Mouse (Mus musculus): Measurements from ENCODE around the gene Ubr3. TPM values are rescaled to one million over a fixed set of nuclear protein-coding genes. Genes with fewer than 3 reads are reported as not detected.

Gene Ubr3
- total RNA-seq, 1 experiment from 2014 or later, result 101 TPM

- ATAC-seq (ENCODE audit: extremely low read depth, insufficient number of reproducible peaks, low FRiP score, poor library complexity, severe bottlenecking), result no peak
Observed at GRCm38 (mm10) chr2:70000316-70000715, 103.3 kb downstream of the Ubr3 start.

GRCm38 (mm10) chr2:70006492-70006891 is 109.4 kb downstream of the Ubr3 start:
- no peak for ATAC-seq (ENCODE audit: extremely low read depth, insufficient number of reproducible peaks, low FRiP score, poor library complexity, severe bottlenecking)

- ATAC-seq (ENCODE audit: extremely low read depth, insufficient number of reproducible peaks, low FRiP score, poor library complexity, severe bottlenecking), result no peak
Observed at GRCm38 (mm10) chr2:70012941-70013340, 115.9 kb downstream of the Ubr3 start.

GRCm38 (mm10) chr2:70018236-70018635 is 121.2 kb downstream of the Ubr3 start:
- ATAC-seq (ENCODE audit: extremely low read depth, insufficient number of reproducible peaks, low FRiP score, poor library complexity, severe bottlenecking), result no peak

- no peak for ATAC-seq (ENCODE audit: extremely low read depth, insufficient number of reproducible peaks, low FRiP score, poor library complexity, severe bottlenecking)
Observed at GRCm38 (mm10) chr2:70024454-70024853, 127.4 kb downstream of the Ubr3 start.

GRCm38 (mm10) chr2:70025711-70026110 is 128.7 kb downstream of the Ubr3 start:
- ATAC-seq (ENCODE audit: extremely low read depth, insufficient number of reproducible peaks, low FRiP score, poor library complexity, severe bottlenecking), result no peak

- no peak for ATAC-seq (ENCODE audit: extremely low read depth, insufficient number of reproducible peaks, low FRiP score, poor library complexity, severe bottlenecking)
Observed at GRCm38 (mm10) chr2:70031472-70031871, 134.4 kb downstream of the Ubr3 start.

GRCm38 (mm10) chr2:70034895-70035294 is 137.8 kb downstream of the Ubr3 start:
- no peak for ATAC-seq (ENCODE audit: extremely low read depth, insufficient number of reproducible peaks, low FRiP score, poor library complexity, severe bottlenecking)

- no peak for ATAC-seq (ENCODE audit: extremely low read depth, insufficient number of reproducible peaks, low FRiP score, poor library complexity, severe bottlenecking)
Observed at GRCm38 (mm10) chr2:70035358-70035757, 138.3 kb downstream of the Ubr3 start.

- ATAC-seq (ENCODE audit: extremely low read depth, insufficient number of reproducible peaks, low FRiP score, poor library complexity, severe bottlenecking), result no peak
Observed at GRCm38 (mm10) chr2:70037221-70037620, 140.2 kb downstream of the Ubr3 start.

GRCm38 (mm10) chr2:70038752-70039151 is 141.7 kb downstream of the Ubr3 start, which contains the start of gene Myo3b:
Gene Myo3b, plus strand, starts transcription at chr2:70039126.
- no peak for ATAC-seq (ENCODE audit: extremely low read depth, insufficient number of reproducible peaks, low FRiP score, poor library complexity, severe bottlenecking)

- no peak for ATAC-seq (ENCODE audit: extremely low read depth, insufficient number of reproducible peaks, low FRiP score, poor library complexity, severe bottlenecking)
Observed at GRCm38 (mm10) chr2:70044466-70044865, 147.4 kb downstream of the Ubr3 start.

GRCm38 (mm10) chr2:70047868-70048267 is 150.8 kb downstream of the Ubr3 start:
- ATAC-seq (ENCODE audit: extremely low read depth, insufficient number of reproducible peaks, low FRiP score, poor library complexity, severe bottlenecking), result no peak

- no peak for ATAC-seq (ENCODE audit: extremely low read depth, insufficient number of reproducible peaks, low FRiP score, poor library complexity, severe bottlenecking)
Observed at GRCm38 (mm10) chr2:70053803-70054202, 156.8 kb downstream of the Ubr3 start.

- ATAC-seq (ENCODE audit: extremely low read depth, insufficient number of reproducible peaks, low FRiP score, poor library complexity, severe bottlenecking), result no peak
Observed at GRCm38 (mm10) chr2:70058201-70058600, 161.2 kb downstream of the Ubr3 start.

- ATAC-seq (ENCODE audit: extremely low read depth, insufficient number of reproducible peaks, low FRiP score, poor library complexity, severe bottlenecking), result no peak
Observed at GRCm38 (mm10) chr2:70060359-70061345, 163.6 kb downstream of the Ubr3 start.

GRCm38 (mm10) chr2:70065116-70065515 is 168.1 kb downstream of the Ubr3 start:
- no peak for ATAC-seq (ENCODE audit: extremely low read depth, insufficient number of reproducible peaks, low FRiP score, poor library complexity, severe bottlenecking)

GRCm38 (mm10) chr2:70065729-70066300 is 168.8 kb downstream of the Ubr3 start:
- no peak for ATAC-seq (ENCODE audit: extremely low read depth, insufficient number of reproducible peaks, low FRiP score, poor library complexity, severe bottlenecking)

- ATAC-seq (ENCODE audit: extremely low read depth, insufficient number of reproducible peaks, low FRiP score, poor library complexity, severe bottlenecking), result no peak
Observed at GRCm38 (mm10) chr2:70066338-70067022, 169.4 kb downstream of the Ubr3 start.

GRCm38 (mm10) chr2:70069861-70070260 is 172.8 kb downstream of the Ubr3 start:
- no peak for ATAC-seq (ENCODE audit: extremely low read depth, insufficient number of reproducible peaks, low FRiP score, poor library complexity, severe bottlenecking)

Measured in neutrophil, adult 5-6 weeks (primary cell).